Mouse (Mus musculus) gastrocnemius, postnatal 4 days (tissue): ENCODE results near the gene Stx6. TPM values are rescaled to one million over a fixed set of nuclear protein-coding genes. Genes with fewer than 3 reads are reported as not detected.

Experiments used
- DNase-seq, 2 experiments: peaks; one replicate each; pipeline ENCODE4 v3.0.0; 2021 to 2022; ENCODE audit warnings: low spot score in 2 of 2, mixed read lengths in 2 of 2
- long read RNA-seq, 2 experiments: library from polyadenylated mRNA; stranded (forward); transcript quantifications; one replicate each; pipeline ENCODE4 v2.0.0; 2021
- total RNA-seq, 2 experiments: library from RNA; stranded (reverse); gene quantifications; 2 replicates each; pipeline ENCODE4 v1.2.3; 2021

Gene Stx6
- 10 to 100 TPM; 36.6 to 39.1 TPM for total RNA-seq
- long read RNA-seq, experiment 1, full-length matches to known transcripts: 72 of 82 reads
- long read RNA-seq, experiment 1, partial matches to known transcripts: 1 of 82 reads
- long read RNA-seq, experiment 1, other reads (novel, unspliced or antisense): 9 of 82 reads
- long read RNA-seq, experiment 2, full-length matches to known transcripts: 79 of 83 reads
- long read RNA-seq, experiment 2, partial matches to known transcripts: 2 of 83 reads
- long read RNA-seq, experiment 2, other reads (novel, unspliced or antisense): 2 of 83 reads

DNA sequence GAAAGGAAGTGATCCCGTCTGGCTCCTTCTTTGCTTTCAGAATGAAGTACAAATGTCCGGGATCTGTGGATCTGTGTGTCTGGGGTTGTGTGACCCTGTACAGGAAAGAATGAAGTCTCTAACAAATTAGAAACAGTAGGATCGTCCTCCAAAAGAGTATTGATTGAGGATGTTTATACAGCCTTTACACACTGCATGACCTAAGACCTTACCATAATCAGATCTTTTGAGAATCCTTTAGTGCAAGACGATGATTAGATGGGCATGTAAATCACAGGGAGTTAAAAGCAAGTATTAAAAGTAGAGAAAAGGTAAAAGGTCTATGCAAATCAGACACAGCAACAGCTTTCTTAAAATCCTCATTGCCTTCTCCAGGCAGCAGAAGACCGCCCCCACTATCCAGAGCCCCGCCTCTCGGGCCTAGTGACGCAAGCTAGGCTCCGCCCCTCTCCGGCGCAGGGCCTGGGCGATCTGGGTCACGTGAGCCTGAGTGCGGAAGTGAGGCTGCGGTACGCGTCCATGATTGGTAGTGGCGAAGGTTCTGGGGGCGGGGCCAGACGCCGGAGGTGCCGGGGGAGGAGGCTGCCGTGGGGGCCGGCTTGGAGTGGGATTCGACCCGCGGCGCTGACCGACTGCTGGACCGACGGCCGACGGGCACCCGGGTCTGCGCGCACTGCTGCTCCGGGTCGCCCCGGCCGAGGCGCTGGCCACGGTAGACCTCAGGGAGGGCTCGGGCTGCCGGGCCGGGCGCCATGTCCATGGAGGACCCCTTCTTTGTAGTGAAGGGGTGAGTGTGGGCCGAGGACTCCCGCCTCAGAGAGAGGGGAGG, at the start of gene Stx6:
Gene Stx6 (plus strand): TSS at position 575 of the 829 bp plus-strand sequence.
- DNase-seq: peak; percentile 96 to 99

DNA sequence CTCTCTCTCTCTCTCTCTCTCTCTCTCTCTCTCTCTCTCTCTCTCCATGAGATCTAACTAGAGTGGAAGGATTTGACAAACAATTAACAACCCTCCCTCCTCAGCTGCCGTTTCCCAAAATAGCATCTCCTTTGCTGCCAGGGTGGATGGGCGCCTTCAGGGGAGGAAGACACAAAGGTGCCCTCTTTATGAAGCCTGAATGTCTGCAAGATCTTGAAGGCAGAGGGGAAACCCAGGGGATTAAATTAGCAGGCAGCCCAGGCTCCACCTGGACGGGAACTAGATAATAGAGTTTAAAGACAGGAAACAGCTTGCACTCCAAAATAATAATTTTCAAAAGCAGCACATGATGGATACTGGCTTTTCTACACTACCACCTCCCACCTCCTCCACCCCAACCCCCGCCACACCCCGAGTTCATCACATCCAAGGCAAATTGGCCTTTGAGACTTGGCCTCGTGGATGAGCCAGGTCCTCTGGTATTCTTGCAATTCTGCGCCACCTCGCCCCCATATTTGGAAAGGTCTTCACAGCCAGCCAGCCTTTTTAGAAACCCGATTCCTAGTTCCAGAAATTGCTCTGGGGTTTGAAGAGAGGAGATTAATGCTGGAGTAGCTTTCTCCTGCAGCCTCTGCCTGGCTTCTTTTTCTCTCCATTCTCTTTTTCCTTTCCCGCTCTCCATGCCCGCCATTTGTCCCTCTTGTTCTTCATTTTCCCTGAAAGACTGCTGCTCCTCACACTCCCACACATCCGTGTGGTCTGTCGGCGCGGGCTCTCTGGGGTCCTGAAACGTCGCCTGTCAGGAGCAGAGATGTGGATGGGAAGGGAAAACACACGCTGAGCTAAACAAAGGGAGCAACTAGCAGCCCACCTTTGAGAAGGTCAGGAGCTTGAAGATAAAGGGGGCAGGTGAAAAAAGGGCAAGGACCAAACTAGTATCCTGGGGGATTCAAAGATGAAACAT, 48.8 kb upstream of the Stx6 start:
- DNase-seq: peak in 1 of 2 experiments; percentile 28

DNA sequence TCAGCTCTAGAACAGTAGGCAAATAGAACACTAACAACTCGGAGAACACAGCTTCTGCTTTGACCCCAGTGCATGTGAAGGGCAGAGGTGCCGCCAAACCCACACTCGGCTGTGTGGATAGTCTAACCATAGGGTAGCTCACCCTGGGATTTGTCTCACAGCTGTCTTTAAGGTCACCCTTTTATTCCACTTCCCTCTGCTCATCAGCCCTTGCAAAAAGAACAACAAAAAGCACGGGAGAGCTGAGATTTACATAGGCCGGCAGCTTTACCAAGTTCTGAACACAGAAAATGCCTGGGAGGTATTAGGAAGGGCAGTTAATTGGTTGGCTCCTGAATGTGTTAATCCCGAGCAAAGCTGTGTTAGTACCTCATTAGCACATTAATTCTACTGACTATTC, 47.0 kb upstream of the Stx6 start:
- no peak for DNase-seq

DNA sequence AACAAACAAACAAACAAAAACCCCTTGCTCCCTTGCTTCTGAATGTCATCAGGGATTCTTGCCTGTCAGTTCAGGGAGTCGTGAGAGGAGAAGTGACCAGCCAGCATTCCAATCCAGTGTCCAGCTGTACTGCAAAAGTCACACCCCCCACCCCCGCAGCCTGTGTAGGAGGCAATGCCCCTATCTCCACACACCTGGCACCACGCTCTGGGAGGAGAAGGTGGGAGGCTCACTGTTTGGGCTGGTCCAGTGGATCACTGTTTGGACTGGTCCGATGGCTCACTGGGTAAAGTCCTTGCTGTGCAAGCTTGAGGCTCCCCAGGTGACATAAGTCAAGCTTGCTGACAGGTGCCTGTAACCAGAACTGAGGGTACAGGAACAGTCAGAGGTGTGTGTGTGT, 46.4 kb upstream of the Stx6 start:
- DNase-seq: no peak

DNA sequence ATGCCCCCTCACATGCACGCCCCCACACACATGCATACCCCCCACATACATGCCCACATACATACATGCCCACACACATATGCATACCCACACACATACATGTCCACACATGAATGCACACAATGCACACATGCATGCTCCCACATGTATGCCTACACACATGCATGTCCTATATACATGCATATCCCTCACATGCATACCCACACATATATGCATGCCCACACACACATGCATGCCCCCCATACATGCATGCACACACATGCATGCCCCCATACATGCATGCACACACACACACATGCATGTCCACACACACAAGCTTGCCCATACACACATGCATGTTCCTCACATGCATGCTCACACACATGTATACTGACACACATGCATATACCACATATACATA, 45.6 kb upstream of the Stx6 start:
- no peak for DNase-seq

DNA sequence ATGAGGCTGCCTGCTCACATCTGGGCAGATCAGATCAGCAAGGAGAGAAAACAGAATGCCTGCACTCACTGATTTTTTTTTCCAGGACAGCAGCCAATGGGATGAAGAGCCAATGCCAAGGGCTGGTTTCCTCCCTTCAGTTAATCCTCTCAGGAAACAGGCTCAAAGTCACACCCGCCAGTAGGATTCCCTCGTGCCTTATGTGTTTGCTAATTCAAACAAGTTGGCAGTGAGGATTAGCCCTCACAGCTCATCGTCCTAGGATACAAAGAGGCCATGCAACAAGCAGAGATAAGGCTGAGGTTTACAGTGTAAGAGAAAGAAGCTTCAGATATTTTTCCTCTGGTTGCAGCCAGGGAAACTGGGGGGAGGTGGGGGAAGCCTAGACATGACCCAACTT, 44.6 kb upstream of the Stx6 start:
- DNase-seq: no peak

DNA sequence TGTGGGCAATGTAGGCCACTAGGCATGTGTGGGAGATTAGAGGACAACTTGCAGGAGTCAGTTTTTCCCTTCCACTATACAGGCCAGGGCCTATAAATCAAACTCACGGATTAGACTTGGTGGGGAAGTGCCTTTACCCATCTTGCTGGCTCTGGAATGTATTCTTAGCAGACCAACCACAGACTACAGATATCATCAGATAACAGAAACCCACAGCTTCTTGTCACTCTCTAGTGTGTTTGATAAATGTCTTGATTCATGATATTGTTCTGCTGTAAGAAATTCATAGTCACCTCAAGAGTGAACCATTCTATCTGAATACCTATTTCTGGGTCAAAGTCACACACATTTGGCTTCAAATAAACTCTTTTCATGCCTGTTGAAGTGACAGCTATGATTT, 38.8 kb upstream of the Stx6 start:
- no peak for DNase-seq

DNA sequence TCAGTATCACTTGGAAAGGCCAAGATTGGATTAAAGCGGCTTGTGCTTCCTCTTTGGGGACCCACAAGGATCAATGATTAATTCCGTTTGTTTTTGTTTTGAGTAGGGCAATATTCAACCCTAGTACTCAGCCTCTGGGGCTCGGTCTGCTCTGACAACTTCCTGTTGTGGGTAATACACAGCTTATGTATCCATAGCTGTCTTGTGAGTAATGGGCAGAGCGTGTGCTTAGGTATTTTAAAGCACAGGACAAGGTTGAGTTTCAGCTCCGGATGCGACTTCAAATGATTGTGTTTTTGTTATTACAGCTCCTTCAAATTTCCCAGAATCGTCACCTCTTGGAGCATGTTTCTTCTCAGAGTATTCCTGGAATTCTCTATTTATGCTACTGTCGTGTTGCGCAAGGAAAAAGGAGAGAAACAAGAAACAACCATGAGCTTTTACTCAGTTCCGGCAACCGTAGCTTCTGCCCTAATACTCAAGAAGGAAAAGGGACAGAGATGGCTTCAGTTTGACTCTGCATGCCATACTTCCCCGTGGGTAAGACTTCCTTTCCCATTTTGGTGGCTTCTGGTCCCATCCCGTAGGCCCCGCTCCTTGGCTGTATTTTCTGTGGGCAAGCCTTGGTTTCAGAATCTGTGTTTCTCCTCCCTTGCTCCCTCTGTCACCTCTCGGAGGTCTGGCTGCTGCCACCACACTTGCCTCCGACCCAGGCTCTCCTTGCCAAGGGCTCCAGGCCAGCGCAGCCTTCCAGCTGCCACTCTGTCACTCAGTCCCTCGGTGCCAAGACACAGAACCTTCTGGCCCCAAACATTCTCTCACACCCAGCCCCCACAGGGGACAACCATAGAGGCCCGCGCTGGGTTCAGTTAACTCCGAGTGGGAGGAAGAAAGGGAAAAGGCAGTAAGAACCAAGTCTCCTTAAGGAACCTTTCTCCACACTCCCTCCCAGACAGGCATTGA, 36.3 kb upstream of the Stx6 start:
- DNase-seq: peak; percentile 46 to 69

DNA sequence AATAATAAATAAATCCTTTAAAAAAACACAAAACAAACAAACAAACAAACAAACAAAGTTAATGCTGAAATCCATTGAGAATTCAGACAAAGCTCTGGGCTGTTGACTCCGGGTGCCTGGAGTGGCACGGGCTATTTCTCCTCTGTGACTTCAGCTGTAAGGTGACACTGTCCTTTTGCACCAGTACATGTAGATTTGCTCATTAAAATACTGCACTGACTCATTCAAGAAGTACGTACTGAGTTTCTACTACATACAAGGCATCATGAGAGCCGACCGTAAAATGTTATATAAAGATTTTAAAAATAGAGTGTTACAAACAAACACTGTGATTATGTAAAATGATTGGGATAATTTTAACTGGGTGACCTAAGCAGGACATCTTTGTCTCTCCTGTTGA, 34.1 kb upstream of the Stx6 start:
- no peak for DNase-seq

DNA sequence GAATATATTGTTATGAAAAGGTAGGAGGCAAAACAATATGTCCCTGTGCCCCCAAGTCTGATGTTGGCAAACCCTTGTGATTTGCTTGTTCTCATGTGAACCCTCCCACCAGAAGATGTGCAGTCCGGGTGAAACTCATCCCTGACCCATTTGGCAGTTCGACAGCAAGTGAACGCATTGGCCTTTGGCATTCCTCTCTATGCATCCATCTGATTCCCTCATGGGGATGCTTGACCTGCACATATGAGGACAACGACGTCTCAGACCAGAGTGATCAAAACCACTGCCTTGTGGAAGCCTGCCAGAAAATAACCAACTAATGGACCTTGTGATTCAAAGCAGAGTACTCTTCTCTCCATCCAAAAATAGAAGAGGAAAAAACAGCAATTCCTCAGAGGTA, 31.8 kb upstream of the Stx6 start:
- DNase-seq: no peak

DNA sequence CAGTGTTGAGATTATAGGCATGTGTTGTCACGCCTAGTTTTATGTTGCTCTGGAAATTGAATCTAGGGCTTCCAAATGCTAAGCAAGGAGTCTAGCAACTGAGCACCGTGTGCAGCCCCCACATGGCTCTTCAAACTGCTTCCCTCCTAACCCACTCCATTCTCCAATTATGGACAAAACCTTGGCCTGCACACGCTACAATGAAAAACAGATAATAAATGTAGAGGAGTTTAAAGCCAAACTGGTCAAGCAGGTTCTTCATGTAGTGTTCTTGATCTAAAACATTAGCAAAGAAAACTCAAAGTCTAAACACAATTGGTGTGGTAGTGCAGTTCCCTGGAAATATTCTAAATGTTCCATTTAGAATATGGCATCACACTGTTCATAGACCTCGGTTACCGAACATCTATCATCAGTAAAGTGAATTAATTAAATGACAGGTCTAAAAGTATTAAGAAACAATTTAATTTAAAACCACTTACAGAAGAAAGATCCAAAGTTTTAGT, 31.0 kb upstream of the Stx6 start:
- DNase-seq: no peak

DNA sequence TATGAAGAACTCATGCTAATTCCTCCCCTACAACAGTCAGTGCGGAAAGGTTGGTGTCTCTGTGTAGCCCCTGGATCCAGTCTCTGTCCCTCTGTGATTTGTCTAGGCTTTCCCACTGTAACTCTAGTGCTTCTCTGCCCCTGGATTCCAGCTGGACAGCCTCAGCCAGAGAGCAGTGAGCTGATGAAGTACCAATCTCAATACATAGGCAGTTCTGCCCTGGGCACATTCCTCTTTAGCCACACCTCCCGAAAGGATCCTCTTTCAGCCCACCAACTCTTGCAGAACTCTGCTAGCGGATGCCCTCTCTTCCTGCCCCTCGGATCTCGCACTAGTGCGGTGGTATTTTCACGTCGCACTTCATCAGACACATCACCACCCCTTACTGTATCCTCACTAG, 23.6 kb upstream of the Stx6 start:
- no peak for DNase-seq

DNA sequence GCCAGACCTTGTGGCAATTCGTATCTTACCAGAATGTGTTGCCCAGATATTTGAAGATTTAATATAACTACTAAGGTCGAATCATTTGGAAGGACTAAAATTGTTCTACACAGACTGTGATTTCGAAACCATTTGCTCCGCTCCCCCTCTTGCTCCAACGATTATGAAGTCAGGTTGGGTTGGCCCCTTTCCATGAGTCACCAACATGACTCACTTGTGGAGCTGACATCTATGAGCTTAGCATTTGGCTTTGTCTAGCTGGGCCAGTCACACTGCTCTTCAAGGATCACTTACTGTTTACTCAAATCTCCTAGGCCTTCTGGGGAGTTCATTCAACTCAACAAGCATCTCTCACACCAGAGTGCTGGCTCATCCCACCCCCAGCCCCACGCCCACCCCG, 19.7 kb upstream of the Stx6 start:
- DNase-seq: no peak

DNA sequence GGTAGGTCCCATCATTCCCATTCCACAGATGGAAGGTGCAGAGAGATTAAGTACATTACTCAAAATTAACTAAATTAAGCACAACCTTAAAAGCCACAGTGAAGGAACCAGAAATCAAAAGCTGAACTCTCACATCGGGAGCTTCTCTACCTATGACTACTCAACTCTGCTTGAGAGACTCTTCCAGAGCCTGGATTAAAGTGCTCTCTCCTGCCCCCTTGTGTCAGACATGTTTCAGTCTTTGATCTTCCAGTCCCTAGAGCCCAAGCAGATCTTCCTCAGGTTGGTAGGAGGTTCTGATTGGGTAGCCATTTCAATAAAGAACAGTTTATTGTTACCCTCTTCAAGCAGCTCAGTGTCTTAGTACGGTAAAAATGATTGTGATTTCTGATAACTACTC, 18.4 kb upstream of the Stx6 start:
- peak in 1 of 2 experiments; percentile 32 for DNase-seq

DNA sequence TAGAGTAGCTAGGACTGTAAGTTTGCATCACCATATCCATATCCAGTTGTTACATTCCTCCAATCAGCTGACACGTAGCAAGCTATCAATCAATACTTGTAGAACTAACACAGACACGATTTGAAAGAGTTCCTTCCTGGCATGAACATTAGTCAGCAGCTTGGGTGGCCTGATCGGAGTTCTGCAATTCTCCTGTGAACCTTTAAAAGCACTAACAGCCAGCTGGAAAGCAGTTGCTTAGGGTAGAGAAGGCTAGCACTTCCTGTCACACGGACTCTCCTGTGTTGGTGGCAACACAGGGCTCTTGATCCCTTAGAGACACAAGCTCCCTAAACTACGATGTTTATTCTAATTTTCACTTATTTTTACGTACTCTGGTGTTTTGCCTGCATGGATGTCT, 12.9 kb upstream of the Stx6 start:
- no peak for DNase-seq

DNA sequence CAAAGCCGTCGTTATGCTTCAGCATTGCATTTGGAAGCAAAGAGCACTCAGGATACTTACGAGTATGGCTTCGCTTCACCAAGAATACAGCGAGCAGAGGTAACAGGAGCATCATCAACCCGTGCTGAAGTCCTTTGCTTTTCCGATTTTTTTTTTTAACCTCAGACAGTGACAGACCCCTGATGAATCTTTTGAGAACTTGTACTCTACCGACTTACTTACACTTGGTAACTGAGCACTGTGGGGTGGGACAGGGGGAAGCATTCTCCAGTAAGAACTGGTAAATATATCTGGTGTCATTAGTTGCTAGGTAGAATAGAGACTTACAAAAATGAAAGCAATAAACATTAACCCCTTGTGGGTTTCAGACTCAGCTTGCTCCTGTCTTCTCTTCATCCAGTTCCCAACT, 11.9 kb upstream of the Stx6 start, which contains the start of gene Mr1:
Gene Mr1 (minus strand): TSS at position 243 of the 409 bp plus-strand sequence.
- peak in 1 of 2 experiments; percentile 23 for DNase-seq

DNA sequence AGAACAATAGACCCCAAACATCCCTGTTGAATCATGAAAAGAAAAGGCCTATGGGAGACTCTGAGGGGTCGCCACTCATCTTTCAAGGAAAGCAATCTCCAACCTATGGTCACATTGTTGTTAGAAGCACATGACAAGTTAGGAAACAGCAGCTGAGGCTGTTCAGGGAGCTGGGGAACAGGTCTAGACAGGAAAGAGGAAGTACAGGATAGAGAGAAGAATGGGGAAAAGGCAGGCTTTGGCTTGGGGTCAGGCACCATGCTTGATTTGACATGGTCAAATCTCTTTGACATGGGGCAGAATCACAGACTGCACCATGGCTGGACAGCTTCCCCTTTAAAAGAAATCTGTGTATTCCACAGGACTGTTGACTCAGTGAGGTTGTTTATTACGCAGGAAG, 11.3 kb upstream of the Stx6 start:
- DNase-seq: no peak

DNA sequence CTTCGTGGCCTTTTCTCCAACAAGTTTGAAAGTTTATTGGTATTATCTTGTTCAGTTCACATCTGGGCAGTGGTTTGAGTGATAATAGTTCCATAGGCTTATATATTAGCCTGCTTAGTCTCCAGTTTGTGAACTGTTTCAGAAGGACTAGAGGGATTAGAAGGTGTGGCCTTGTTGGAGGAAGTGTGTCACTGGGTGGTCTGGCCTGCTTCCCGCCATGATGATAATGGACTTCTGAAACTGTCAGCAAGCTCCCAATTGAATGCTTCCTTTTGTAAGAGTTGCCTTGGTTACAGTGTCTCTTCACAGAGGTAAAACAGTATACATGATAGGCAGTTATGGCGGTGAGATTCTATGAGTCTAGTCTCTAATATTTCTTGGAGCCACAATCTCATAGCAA, 9.1 kb upstream of the Stx6 start:
- DNase-seq: no peak

DNA sequence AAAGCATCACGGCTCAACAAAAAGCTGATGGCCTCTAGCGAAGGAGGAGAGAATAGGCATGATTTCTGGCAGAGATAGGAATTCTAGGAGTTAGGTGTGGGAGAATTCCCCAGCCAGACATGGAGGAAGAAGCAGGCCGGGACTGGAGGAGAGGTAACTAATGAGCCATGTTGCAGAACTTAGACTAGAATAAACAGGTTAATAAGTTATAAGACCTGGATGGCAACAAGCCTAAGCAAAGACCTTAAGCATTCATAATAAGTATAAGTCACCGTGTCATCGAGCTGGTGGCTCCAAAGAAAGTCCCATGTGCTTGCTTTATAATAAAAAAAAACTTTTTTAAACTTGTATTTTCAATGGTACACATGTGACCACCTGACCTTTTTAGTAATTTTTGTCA, 7.7 kb upstream of the Stx6 start:
- no peak for DNase-seq

DNA sequence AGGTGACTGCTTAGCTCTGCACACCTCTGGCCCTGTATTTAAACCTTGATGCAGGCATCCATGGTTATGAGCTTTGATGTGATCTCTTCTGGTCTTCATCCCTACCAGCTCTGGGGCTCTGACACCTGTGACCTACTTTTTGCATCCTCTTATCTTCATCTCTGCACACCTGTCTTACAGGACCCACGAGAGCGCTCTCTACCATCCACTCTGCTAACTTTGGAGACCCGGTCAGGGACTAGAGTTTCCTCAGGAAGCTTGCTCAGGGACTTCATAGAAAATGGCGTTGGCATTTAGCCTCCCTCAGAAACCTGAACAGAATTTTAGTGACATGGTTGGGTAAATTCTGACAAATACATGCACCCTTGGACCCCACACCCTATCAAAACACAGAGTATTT, 4.6 kb upstream of the Stx6 start:
- no peak for DNase-seq
